Mouse (Mus musculus) retina, adult 2 months (tissue): ENCODE data around the gene Rhbdd3.

Experiments used
- DNase-seq: peaks from one replicate; pipeline ENCODE4 v3.0.0-alpha.2; 2012; ENCODE audit warnings: low read depth, low spot score

Rhbdd3 gene

GRCm38 (mm10) chr11:5129035-5129480 lies 30.3 kb downstream of the Rhbdd3 start:
- DNase-seq: no peak

GRCm38 (mm10) chr11:5130111-5130665 lies 31.5 kb downstream of the Rhbdd3 start:
- DNase-seq: no peak

GRCm38 (mm10) chr11:5132751-5133150 lies 34.0 kb downstream of the Rhbdd3 start:
- no peak for DNase-seq

GRCm38 (mm10) chr11:5135914-5136313 lies 37.2 kb downstream of the Rhbdd3 start:
- DNase-seq: no peak

- DNase-seq: no peak
Observed at GRCm38 (mm10) chr11:5138642-5139041, 39.9 kb downstream of the Rhbdd3 start.

- DNase-seq: no peak
Observed at GRCm38 (mm10) chr11:5139372-5139771, 40.6 kb downstream of the Rhbdd3 start.

GRCm38 (mm10) chr11:5140619-5141018 lies 41.9 kb downstream of the Rhbdd3 start:
- no peak for DNase-seq

- DNase-seq: no peak
Observed at GRCm38 (mm10) chr11:5141252-5141651, 42.5 kb downstream of the Rhbdd3 start.

- DNase-seq: no peak
Observed at GRCm38 (mm10) chr11:5141965-5142364, 43.2 kb downstream of the Rhbdd3 start.

GRCm38 (mm10) chr11:5145600-5145999 lies 46.9 kb downstream of the Rhbdd3 start:
- DNase-seq: no peak

- DNase-seq: no peak
Observed at GRCm38 (mm10) chr11:5149249-5149648, 50.5 kb downstream of the Rhbdd3 start.

GRCm38 (mm10) chr11:5149955-5150354 lies 51.2 kb downstream of the Rhbdd3 start:
- DNase-seq: no peak

- no peak for DNase-seq
Observed at GRCm38 (mm10) chr11:5150416-5151246, 51.9 kb downstream of the Rhbdd3 start.

GRCm38 (mm10) chr11:5151247-5151630 lies 52.5 kb downstream of the Rhbdd3 start:
- DNase-seq: no peak

- DNase-seq: no peak
Observed at GRCm38 (mm10) chr11:5151680-5152337, 53.1 kb downstream of the Rhbdd3 start, which contains the start of gene Emid1. TSS of gene Emid1 (minus strand) at chr11:5152257.

- no peak for DNase-seq
Observed at GRCm38 (mm10) chr11:5154961-5155805, 56.5 kb downstream of the Rhbdd3 start.
